Mouse (Mus musculus) adrenal gland, adult 2 months (tissue): Measurements from ENCODE around the gene Tas2r140. TPM values are rescaled to one million over a fixed set of nuclear protein-coding genes. Genes with fewer than 3 reads are reported as not detected.

Experiments used
- DNase-seq: peaks from one replicate; pipeline ENCODE4 v3.0.0; 2021
- long read RNA-seq: library from polyadenylated mRNA; stranded (forward); transcript quantifications from one replicate; pipeline ENCODE4 v2.0.0, GENCODE M21; 2021
- polyA plus RNA-seq: library from polyadenylated mRNA; depleted of rRNA; stranded (reverse); fragments of >200 nt; gene quantifications from 2 replicates; pipeline ENCODE4 v1.2.3, GENCODE M21; 2012; rRNA removed
- total RNA-seq, 2 experiments: library from RNA; stranded (reverse); gene quantifications; 2 replicates each; pipeline ENCODE4 v1.2.3; 2021

Gene Tas2r140
- total RNA-seq (not detected), polyA plus RNA-seq (not detected in 2 replicates)
- long read RNA-seq, result 0 reads

- no peak for DNase-seq
Measured at GRCm38 (mm10) chr6:133055716-133056115, at the start of gene Tas2r140. Tas2r140 (minus strand) TSS chr6:133055816.

- DNase-seq, result no peak
Measured at GRCm38 (mm10) chr6:133104609-133104921, 48.9 kb upstream of the Tas2r140 start, which contains the start of gene Smim10l1. Smim10l1 (plus strand) TSS chr6:133104909.

DNA sequence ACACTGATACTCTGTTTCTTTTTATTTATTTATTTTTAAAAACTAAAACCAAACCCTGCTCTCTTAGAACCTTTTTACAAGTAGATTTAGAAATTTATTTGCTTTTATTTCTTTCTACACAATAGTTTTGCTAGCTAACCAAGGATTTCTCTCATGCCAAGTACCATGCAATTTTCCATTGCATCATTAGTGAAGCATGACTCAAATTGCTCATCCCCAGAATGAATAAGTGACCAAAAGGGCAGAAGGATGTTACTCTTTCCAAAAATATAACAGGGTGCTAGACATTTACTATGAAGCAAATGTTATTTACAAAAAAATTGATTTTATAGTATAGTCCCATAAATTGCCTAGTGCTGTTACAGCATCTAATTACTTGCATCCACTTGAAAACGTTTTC is 46.8 kb upstream of the Tas2r140 start:
- peak; percentile 31 for DNase-seq

DNA sequence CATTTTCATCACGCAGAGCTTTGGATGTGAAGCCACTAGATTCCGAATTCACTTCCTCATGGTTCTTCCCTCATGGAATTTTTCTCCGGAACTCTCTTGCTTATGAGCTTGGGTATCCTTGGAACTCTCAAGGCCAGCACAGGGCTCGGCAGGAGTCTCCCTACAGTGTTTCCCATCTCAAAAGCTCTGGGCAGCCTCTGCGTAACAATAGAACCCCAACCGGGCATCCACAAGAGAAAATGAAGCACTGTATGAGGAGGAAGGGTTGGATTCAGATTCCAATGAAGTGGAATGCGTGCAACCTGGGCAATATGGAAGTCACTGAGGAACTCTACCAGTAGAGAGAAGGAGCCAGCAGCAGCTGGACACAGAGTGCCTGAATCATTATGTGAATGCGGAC is 36.6 kb upstream of the Tas2r140 start:
- no peak for DNase-seq

DNA sequence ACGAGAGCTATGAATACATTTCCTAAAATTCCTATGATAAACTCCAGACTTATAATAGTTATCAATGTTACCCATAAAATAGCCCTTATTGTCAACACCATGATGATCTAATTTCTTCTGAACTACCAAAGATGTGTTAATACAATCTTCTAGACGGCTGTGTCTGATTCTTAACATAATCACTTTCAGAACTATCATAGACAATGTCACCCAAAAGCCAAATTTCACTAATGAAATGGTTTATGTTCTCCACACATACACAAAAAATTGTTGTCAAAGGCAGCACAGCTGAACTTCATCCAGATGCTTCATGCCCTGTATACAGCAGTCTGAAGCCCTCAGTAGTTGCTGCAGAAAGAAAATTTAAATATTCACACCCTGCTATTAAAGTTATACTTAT is 18.6 kb downstream of the Tas2r140 start, which contains the start of gene Tas2r103:
TSS of gene Tas2r103 (minus strand) at position 101 of the 400 bp plus-strand sequence.
- no peak for DNase-seq

Other genes starting within 250 kb of the Tas2r140 start
- gene Tas2r123, start 208.7 kb downstream of the Tas2r140 start, total RNA-seq, result not detected
- not detected in 2 replicates for gene Tas2r123, start 208.7 kb downstream of the Tas2r140 start, polyA plus RNA-seq
- not detected for gene Tas2r116, start 200.4 kb downstream of the Tas2r140 start, total RNA-seq
- gene Tas2r116, start 200.4 kb downstream of the Tas2r140 start, polyA plus RNA-seq, result not detected in 2 replicates
- not detected for gene Tas2r110, start 187.8 kb downstream of the Tas2r140 start, total RNA-seq
- gene Tas2r110, start 187.8 kb downstream of the Tas2r140 start, polyA plus RNA-seq, result not detected in 2 replicates
- gene Tas2r113, start 162.8 kb downstream of the Tas2r140 start, total RNA-seq, result not detected
- not detected in 2 replicates for gene Tas2r113, start 162.8 kb downstream of the Tas2r140 start, polyA plus RNA-seq
- not detected for gene Tas2r125, start 146.2 kb downstream of the Tas2r140 start, total RNA-seq
- not detected in 2 replicates for gene Tas2r125, start 146.2 kb downstream of the Tas2r140 start, polyA plus RNA-seq
- gene Tas2r129, start 104.7 kb downstream of the Tas2r140 start, total RNA-seq, result not detected
- not detected in 2 replicates for gene Tas2r129, start 104.7 kb downstream of the Tas2r140 start, polyA plus RNA-seq
- not detected for gene Tas2r131, start 97.9 kb downstream of the Tas2r140 start, total RNA-seq
- not detected in 2 replicates for gene Tas2r131, start 97.9 kb downstream of the Tas2r140 start, polyA plus RNA-seq
- gene Tas2r109, start 74.9 kb downstream of the Tas2r140 start, total RNA-seq, result not detected
- gene Tas2r109, start 74.9 kb downstream of the Tas2r140 start, polyA plus RNA-seq, result not detected in 2 replicates
- not detected for gene Tas2r103, start 18.7 kb downstream of the Tas2r140 start, total RNA-seq
- gene Tas2r103, start 18.7 kb downstream of the Tas2r140 start, polyA plus RNA-seq, result not detected in 2 replicates
- gene Smim10l1, start 49.1 kb upstream of the Tas2r140 start, total RNA-seq, result 10 to 100 TPM; 95.2 to 98.7 TPM
- gene Smim10l1, start 49.1 kb upstream of the Tas2r140 start, polyA plus RNA-seq, result 475 and 512 TPM in 2 replicates
- gene 5530400C23Rik, start 236.4 kb upstream of the Tas2r140 start, total RNA-seq, result not detected
- not detected in 2 replicates for gene 5530400C23Rik, start 236.4 kb upstream of the Tas2r140 start, polyA plus RNA-seq